23 mouse cellular contexts compared by ENCODE assay signal in genomic region chr10:11065136-11065535, GRCm38 (mm10). TPM values are rescaled to one million over a fixed set of nuclear protein-coding genes. Genes with fewer than 3 reads are reported as not detected.
"Had no signal": no experiment of that assay in that cellular context is flagged by ENCODE, and none has a peak within 500 bp of the region (broad histone marks: within the 10 kb centered on the region; RNA-seq: fewer than 3 reads in every experiment).

No protein-coding gene starts in this region.

- H3K27ac ChIP-seq: lung, embryonic 15.5 days; macrophage; midbrain, embryonic 13.5 days; midbrain, embryonic 15.5 days; neural tube, embryonic 12.5 days had no signal

- H3K4me1 ChIP-seq: lung, embryonic 15.5 days; megakaryocyte, embryonic 14.5 days; midbrain, embryonic 13.5 days; midbrain, embryonic 15.5 days; neural tube, embryonic 12.5 days had no signal

- H3K27me3 ChIP-seq: lung, embryonic 15.5 days; megakaryocyte, embryonic 14.5 days; midbrain, embryonic 13.5 days; midbrain, embryonic 15.5 days; neural tube, embryonic 12.5 days had no signal

- H3K9me3 ChIP-seq: lung, embryonic 15.5 days; megakaryocyte, embryonic 14.5 days; midbrain, embryonic 13.5 days; midbrain, embryonic 15.5 days; neural tube, embryonic 12.5 days had no signal

- H3K4me3 ChIP-seq: lung, embryonic 15.5 days; megakaryocyte, embryonic 14.5 days; midbrain, embryonic 13.5 days; midbrain, embryonic 15.5 days; neural tube, embryonic 12.5 days had no signal

- H3K9ac ChIP-seq: liver, postnatal 0 days; lung, embryonic 15.5 days; midbrain, embryonic 13.5 days; midbrain, embryonic 15.5 days; neural tube, embryonic 12.5 days had no signal

- H3K36me3 ChIP-seq: lung, embryonic 15.5 days; midbrain, embryonic 13.5 days; midbrain, embryonic 15.5 days; neural tube, embryonic 12.5 days had no signal

- ATAC-seq: liver, postnatal 0 days; lung, postnatal 0 days; midbrain, embryonic 13.5 days; midbrain, embryonic 15.5 days had no signal

- H3K4me2 ChIP-seq: lung, embryonic 15.5 days; midbrain, embryonic 13.5 days; midbrain, embryonic 15.5 days; neural tube, embryonic 12.5 days had no signal

- DNase-seq: liver, postnatal 0 days; lung, adult 2 months; lung, postnatal 14 days; lung, postnatal 36 days; retina, postnatal 1 day; right cerebral cortex, adult 18-20 months; right cerebral cortex, postnatal 25 days; right cerebral cortex, postnatal 4 days; spleen, adult 18-20 months; thymus, adult 18-20 months; thymus, postnatal 14 days; thymus, postnatal 36 days had no signal

RNA-seq across cellular contexts. Expression of gene Grm1, which starts 17.0 kb away (rescaled TPM):
- total RNA-seq: monocyte, adult 5-6 weeks had no signal
- polyA plus RNA-seq: liver, postnatal 0 days; lung, adult 2 months; lung, embryonic 15.5 days; lung, postnatal 0 days; macrophage; small intestine, adult 2 months; stomach, embryonic 14.5 days; thymus, postnatal 0 days had no signal
